14 mouse cellular contexts compared by ENCODE assay signal in genomic region chr11:11691324-11692058, GRCm38 (mm10). TPM values are rescaled to one million over a fixed set of nuclear protein-coding genes. Genes with fewer than 3 reads are reported as not detected.
A peak's percentile ranks its signal among the peaks of the same experiment; 100 is the strongest.
DNase-seq lines count a peak whose midpoint lies in the region; ATAC-seq and TF ChIP-seq lines count a peak whose summit lies in the region.
"Had no signal": no experiment of that assay in that cellular context is flagged by ENCODE, and none has a peak within 500 bp of the region (broad histone marks: within the 10 kb centered on the region; RNA-seq: fewer than 3 reads in every experiment).

No protein-coding gene starts in this region.

- no peak for TF ChIP-seq CTCF in bone marrow macrophage, adult 2 months (IDR thresholded peaks at IDR 0.05; ENCODE audit: low read depth, low read length)
- no peak for TF ChIP-seq CTCF in liver, postnatal 0 days (IDR thresholded peaks at IDR 0.05; ENCODE audit: low read depth)

- no peak for TF ChIP-seq POLR2A in bone marrow macrophage, adult 2 months (IDR thresholded peaks at IDR 0.05; ENCODE audit: borderline replicate concordance, low read depth, low read length)

- H3K27ac ChIP-seq in bone marrow macrophage, adult 2 months (ENCODE audit: insufficient read depth, low read depth, low read length), result peak overlapping the region; percentile 96
- peak overlapping the region; percentile 87 for H3K27ac ChIP-seq in liver, postnatal 0 days (ENCODE audit: low read depth)
- no peak overlapping the region for H3K27ac ChIP-seq in intestine, embryonic 15.5 days
- H3K27ac ChIP-seq: gastrocnemius, adult 2 months; kidney, postnatal 0 days; limb, embryonic 12.5 days had no signal

- H3K9ac ChIP-seq in liver, postnatal 0 days (replicated peaks), result peak overlapping the region; percentile 39
- no peak overlapping the region for H3K9ac ChIP-seq in intestine, embryonic 15.5 days
- H3K9ac ChIP-seq: limb, embryonic 12.5 days had no signal

- H3K9me3 ChIP-seq in liver, postnatal 0 days (ENCODE audit: low read length), result no peaks in the 10 kb centered on the region
- no peaks in the 10 kb centered on the region for H3K9me3 ChIP-seq in intestine, embryonic 15.5 days
- H3K9me3 ChIP-seq: limb, embryonic 12.5 days had no signal

- peaks cover 4% of the 10 kb centered on the region; the same call in 1 of the 2 replicates for H3K27me3 ChIP-seq in liver, postnatal 0 days (ENCODE audit: insufficient read depth, low read length)
- H3K27me3 ChIP-seq in intestine, embryonic 15.5 days (replicated peaks), result peaks cover 4% of the 10 kb centered on the region; the same call in 1 of the 2 replicates

- H3K4me3 ChIP-seq in bone marrow macrophage, adult 2 months (ENCODE audit: insufficient read depth, low read length), result peak overlapping the region; percentile 74
- H3K4me3 ChIP-seq in liver, postnatal 0 days (ENCODE audit: low read depth, low read length), result peak overlapping the region; percentile 74
- H3K4me3 ChIP-seq in intestine, embryonic 15.5 days (replicated peaks), result no peak overlapping the region
- H3K4me3 ChIP-seq: gastrocnemius, adult 2 months; limb, embryonic 12.5 days had no signal

- H3K36me3 ChIP-seq in liver, postnatal 0 days (replicated peaks; ENCODE audit: insufficient read depth, low read length), result no peaks in the 10 kb centered on the region
- no peaks in the 10 kb centered on the region for H3K36me3 ChIP-seq in intestine, embryonic 15.5 days
- H3K36me3 ChIP-seq: limb, embryonic 12.5 days had no signal

- H3K4me2 ChIP-seq in liver, postnatal 0 days (ENCODE audit: low read depth, low read length), result peak overlapping the region; percentile 84
- H3K4me2 ChIP-seq in intestine, embryonic 15.5 days (replicated peaks), result no peak overlapping the region
- H3K4me2 ChIP-seq: heart, embryonic 11.5 days; limb, embryonic 12.5 days; midbrain, embryonic 11.5 days had no signal

- peak; percentile 77 to 81 for DNase-seq in spleen, postnatal 36 days (ENCODE audit: low spot score in 2 of 2)
- DNase-seq in spleen, postnatal 14 days (ENCODE audit: low spot score in 2 of 2), result no peak
- DNase-seq in liver, postnatal 0 days, result no peak
- DNase-seq in thymus, postnatal 25 days, result peak; percentile 53
- no peak for DNase-seq in gastrocnemius, postnatal 4 days (ENCODE audit: low spot score in 2 of 2)
- DNase-seq in adrenal gland, postnatal 36 days, result no peak
- DNase-seq: gastrocnemius, adult 2 months had no signal

- no peak for ATAC-seq in liver, postnatal 0 days
- ATAC-seq in intestine, embryonic 15.5 days, result no peak
- ATAC-seq: hindbrain, embryonic 16.5 days had no signal

- 32% methylated on average over 14 of the region's 14 CpGs for WGBS in liver, postnatal 0 days (ENCODE audit: insufficient replicate concordance)
- WGBS in intestine, embryonic 15.5 days, result 84% methylated on average over 14 of the region's 14 CpGs

- TF ChIP-seq EP300 in liver, postnatal 0 days (IDR thresholded peaks at IDR 0.05; ENCODE audit: low read depth), result no peak

- H3K4me1 ChIP-seq in bone marrow macrophage, adult 2 months (ENCODE audit: control insufficient read depth, insufficient read depth, low read length), result peaks cover 39% of the 10 kb centered on the region
- H3K4me1 ChIP-seq in liver, postnatal 0 days (ENCODE audit: insufficient read depth), result peaks cover 43% of the 10 kb centered on the region
- no peaks in the 10 kb centered on the region for H3K4me1 ChIP-seq in intestine, embryonic 15.5 days (replicated peaks)

RNA-seq across cellular contexts. Expression of gene Ikzf1, which starts 6.7 kb away (rescaled TPM):
- 49.9 and 55.8 TPM in 2 replicates for polyA plus RNA-seq in bone marrow macrophage, adult 2 months (2012; ENCODE audit: insufficient read depth, insufficient read length, missing spikeins)
- 11.6 and 12.5 TPM in 2 replicates for polyA plus RNA-seq in liver, postnatal 0 days (2015; fragmentation: Nextera tagmentation; extraction: Ambion mirVana)
- 1 to 10 TPM; 3.8 to 4.2 TPM for total RNA-seq in gastrocnemius, postnatal 4 days (2021)
- 1.5 and 1.7 TPM in 2 replicates for polyA plus RNA-seq in intestine, embryonic 15.5 days (2015; fragmentation: Nextera tagmentation; extraction: Ambion mirVana)
- 1 to 10 TPM; 1.8 to 2.5 TPM for total RNA-seq in adrenal gland, postnatal 36 days (2021)

Comparison
In these comparisons a context has a peak if more than half of its experiments do, and no peak if none do; other contexts are left out.
1. DNase-seq: peak in spleen, postnatal 36 days (2 of 2) and thymus, postnatal 25 days (single experiment); none in spleen, postnatal 14 days (0 of 2), liver, postnatal 0 days (single experiment), gastrocnemius, postnatal 4 days (0 of 2) and adrenal gland, postnatal 36 days (0 of 2).